Mouse (Mus musculus): ENCODE results near the gene Ankrd34c. TPM values are rescaled to one million over a fixed set of nuclear protein-coding genes. Genes with fewer than 3 reads are reported as not detected.

The Ankrd34c gene
- total and polyA plus RNA-seq, 3 experiments, result not detected

DNA sequence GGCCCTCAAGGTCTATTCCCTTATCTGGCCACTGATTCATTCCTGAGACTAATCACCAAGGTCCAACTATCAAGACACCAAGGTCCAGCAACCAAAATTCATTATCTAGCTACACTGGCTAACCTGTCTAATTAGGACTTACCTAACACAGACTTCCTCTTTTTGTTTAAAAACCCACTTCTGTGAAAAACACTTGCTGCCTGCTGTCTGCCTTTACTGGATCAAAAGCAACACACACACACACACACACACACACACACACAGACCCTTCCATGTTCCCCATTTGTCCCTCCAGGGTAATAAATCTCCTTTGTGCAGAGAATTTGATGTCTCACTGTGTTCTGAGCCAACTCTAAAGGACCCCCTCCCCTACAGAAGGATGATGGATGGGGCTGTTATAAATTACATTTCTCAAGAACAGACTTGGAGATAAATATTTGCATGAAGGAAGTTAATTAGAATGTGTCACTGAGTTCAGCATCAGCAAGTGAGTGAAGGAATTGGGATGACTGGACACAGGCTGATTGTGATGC, 43.2 kb upstream of the Ankrd34c start:
- TF ChIP-seq TBP (conservative IDR thresholded peaks at IDR 0.05; ENCODE audit: low read depth, low read length) (no peak), ZNF384 (IDR thresholded peaks at IDR 0.05; ENCODE audit: low read depth, low read length) (no peak), CHD2 (IDR thresholded peaks at IDR 0.05; ENCODE audit: low read length) (no peak), UBTF (IDR thresholded peaks at IDR 0.05; ENCODE audit: low read depth, low read length) (no peak), NRF1 (IDR thresholded peaks at IDR 0.05; ENCODE audit: low read depth, low read length) (no peak), JUND (conservative IDR thresholded peaks at IDR 0.05; ENCODE audit: low read depth, low read length) (no peak), TCF12 (IDR thresholded peaks at IDR 0.05; ENCODE audit: low read depth, low read length) (no peak), ZC3H11A (IDR thresholded peaks at IDR 0.05; ENCODE audit: low read depth, low read length) (no peak), BHLHE40 (IDR thresholded peaks at IDR 0.05; ENCODE audit: low read depth, low read length) (no peak), RAD21 (IDR thresholded peaks at IDR 0.05; ENCODE audit: low read depth, low read length) (no peak), MYC (IDR thresholded peaks at IDR 0.05; ENCODE audit: low read depth, low read length) (no peak)
- dilution Hi-C loops (cut with MboI; ENCODE audit: extremely low pct_ligation_motif_present, extremely low pct_unique_long_range_greater_than_20kb, low sequenced_read_pairs) (no loop called here), in situ Hi-C loops (cut with MboI; ENCODE audit: low pct_ligation_motif_present, low pct_unique_long_range_greater_than_20kb, low sequenced_read_pairs) (no loop called here)
- H3K79me2 ChIP-seq (replicated peaks; ENCODE audit: control insufficient read depth, extremely low read depth, insufficient read depth, poor library complexity, severe bottlenecking), result no peaks in the 10 kb centered on the region
- no peaks in the 10 kb centered on the region for H3K9me3 ChIP-seq (replicated peaks; ENCODE audit: low read length)
- H3K4me3 ChIP-seq (replicated peaks in 1 of 3; ENCODE audit: low read depth in 2 of 3, low read length in 2 of 3, poor library complexity in 1 of 3), result no peak overlapping the region
- no peaks in the 10 kb centered on the region for H3K36me3 ChIP-seq (replicated peaks in 1 of 2; ENCODE audit: control insufficient read depth in 1 of 2, insufficient read depth in 1 of 2, low read length in 1 of 2)
- no peak for DNase-seq (ENCODE audit: extremely low read depth)
- H3K9ac ChIP-seq (ENCODE audit: insufficient read depth, low read depth), result no peak overlapping the region
- H3K4me1 ChIP-seq (ENCODE audit: control insufficient read depth in 1 of 2, insufficient read depth in 2 of 2), result peaks cover 0 to 9% of the 10 kb centered on the region in 2 experiments; a peak in 1 of 4 replicates
- H3K27me3 ChIP-seq (replicated peaks), result no peaks in the 10 kb centered on the region
- H3K27ac ChIP-seq (ENCODE audit: insufficient read depth, low read depth), result no peak overlapping the region
- no peak overlapping the region for H3K4me2 ChIP-seq (ENCODE audit: insufficient read depth, low read depth, poor library complexity, severe bottlenecking)

DNA sequence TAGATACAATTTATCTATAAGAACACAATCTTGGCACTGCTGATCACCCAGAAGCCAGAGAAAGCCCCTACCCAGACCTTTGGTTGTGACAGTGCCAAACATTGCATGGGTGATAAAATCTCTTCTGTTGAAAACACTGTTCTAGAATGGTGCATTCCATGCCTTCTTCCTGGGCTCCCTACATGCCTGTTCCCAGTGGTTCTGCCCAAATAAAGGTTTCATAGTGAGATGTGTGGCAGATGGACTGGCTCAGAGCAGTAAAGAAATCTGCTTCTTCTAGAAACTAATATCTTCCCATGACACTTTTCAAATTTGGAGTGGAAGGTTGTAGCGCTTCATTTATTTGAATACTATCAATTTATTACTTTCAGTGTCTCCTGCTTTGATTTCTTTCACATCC, 41.0 kb upstream of the Ankrd34c start:
- Histone ChIP-seq H3K4me1 (ENCODE audit: control insufficient read depth in 1 of 2, insufficient read depth in 2 of 2) (peaks cover 0 to 9% of the 10 kb centered on the region in 2 experiments; a peak in 1 of 4 replicates), H3K9me3 (replicated peaks; ENCODE audit: low read length) (no peaks in the 10 kb centered on the region), H3K36me3 (replicated peaks in 1 of 2; ENCODE audit: control insufficient read depth in 1 of 2, insufficient read depth in 1 of 2, low read length in 1 of 2) (no peaks in the 10 kb centered on the region), H3K79me2 (replicated peaks; ENCODE audit: control insufficient read depth, extremely low read depth, insufficient read depth, poor library complexity, severe bottlenecking) (no peaks in the 10 kb centered on the region), H3K27ac (ENCODE audit: insufficient read depth, low read depth) (no peak overlapping the region), H3K27me3 (replicated peaks) (no peaks in the 10 kb centered on the region), H3K4me2 (ENCODE audit: insufficient read depth, low read depth, poor library complexity, severe bottlenecking) (no peak overlapping the region), H3K9ac (ENCODE audit: insufficient read depth, low read depth) (no peak overlapping the region), H3K4me3 (replicated peaks in 1 of 3; ENCODE audit: low read depth in 2 of 3, low read length in 2 of 3, poor library complexity in 1 of 3) (no peak overlapping the region)
- no peak for TF ChIP-seq MAX (IDR thresholded peaks at IDR 0.05; ENCODE audit: low read length)
- no peak for TF ChIP-seq SIN3A (IDR thresholded peaks at IDR 0.05; ENCODE audit: low read length)
- TF ChIP-seq NRF1 (IDR thresholded peaks at IDR 0.05; ENCODE audit: low read depth, low read length), result no peak
- no peak for TF ChIP-seq ELF1 (IDR thresholded peaks at IDR 0.05; ENCODE audit: low read depth, low read length)
- TF ChIP-seq POLR2A (IDR thresholded peaks at IDR 0.05; ENCODE audit: low read depth, low read length), result no peak
- TF ChIP-seq TBP (conservative IDR thresholded peaks at IDR 0.05; ENCODE audit: low read depth, low read length), result no peak
- no peak for TF ChIP-seq ETS1 (conservative IDR thresholded peaks at IDR 0.05; ENCODE audit: low read depth, low read length)
- no peak for TF ChIP-seq EP300 (IDR thresholded peaks at IDR 0.05; ENCODE audit: low read length)
- TF ChIP-seq MAFK (IDR thresholded peaks at IDR 0.05; ENCODE audit: insufficient replicate concordance, low read length), result no peak
- no peak for TF ChIP-seq JUN (IDR thresholded peaks at IDR 0.05; ENCODE audit: insufficient read depth, low read depth, low read length)
- TF ChIP-seq CHD2 (IDR thresholded peaks at IDR 0.05; ENCODE audit: low read length), result no peak
- TF ChIP-seq JUND (conservative IDR thresholded peaks at IDR 0.05; ENCODE audit: low read depth, low read length), result no peak
- TF ChIP-seq BHLHE40 (IDR thresholded peaks at IDR 0.05; ENCODE audit: low read depth, low read length), result no peak
- no peak for DNase-seq (ENCODE audit: extremely low read depth)
- in situ Hi-C loops (cut with MboI; ENCODE audit: low pct_ligation_motif_present, low pct_unique_long_range_greater_than_20kb, low sequenced_read_pairs) (no loop called here), dilution Hi-C loops (cut with MboI; ENCODE audit: extremely low pct_ligation_motif_present, extremely low pct_unique_long_range_greater_than_20kb, low sequenced_read_pairs) (no loop called here)

All from CH12.LX (cell line).